Mouse (Mus musculus): Measurements from ENCODE around the gene Clcnkb. TPM values are rescaled to one million over a fixed set of nuclear protein-coding genes. Genes with fewer than 3 reads are reported as not detected.

Clcnkb gene
- total and polyA plus RNA-seq, 3 experiments: 0.08 to 0.51 (median 0.24) TPM

DNA sequence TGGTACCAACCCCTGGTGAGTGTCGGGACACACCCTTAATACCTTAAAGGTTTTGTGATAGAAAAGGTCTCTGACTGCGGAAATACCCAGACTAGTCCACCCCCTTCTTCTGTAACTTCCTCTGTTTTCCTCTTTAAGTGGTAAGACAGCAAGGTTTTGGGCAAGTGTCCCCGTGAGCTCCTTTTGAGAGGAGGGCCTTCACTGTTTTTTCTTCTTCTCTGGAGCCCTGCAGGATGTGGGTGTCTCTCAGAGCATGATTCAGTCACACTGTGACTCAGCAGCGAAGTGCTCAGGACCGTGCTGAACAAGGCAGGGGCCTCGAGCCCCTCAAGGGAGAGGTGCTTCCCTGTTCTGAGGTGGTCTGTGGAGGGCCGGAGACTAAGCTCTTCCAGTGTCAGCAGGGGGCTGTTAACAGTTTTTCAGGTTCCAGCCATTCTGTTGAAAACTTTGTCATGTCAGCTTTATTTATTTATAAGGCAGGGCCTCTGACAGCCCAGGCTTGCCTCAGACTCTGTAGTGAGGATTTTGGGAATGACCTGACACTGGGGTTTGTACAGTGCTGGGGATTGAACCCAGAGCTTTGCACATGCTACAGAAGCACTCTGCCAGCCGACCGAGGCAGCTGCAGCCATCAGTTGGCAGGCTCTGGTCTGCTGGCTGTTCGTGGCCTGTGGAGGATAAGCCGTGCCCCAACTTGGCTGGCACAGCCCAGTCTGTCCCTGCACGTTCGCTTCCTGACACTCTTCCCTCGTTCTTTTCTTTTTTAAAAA lies 39.0 kb upstream of the Clcnkb start:
- peak; percentile 48 for DNase-seq (ENCODE audit: extremely low read depth)

DNA sequence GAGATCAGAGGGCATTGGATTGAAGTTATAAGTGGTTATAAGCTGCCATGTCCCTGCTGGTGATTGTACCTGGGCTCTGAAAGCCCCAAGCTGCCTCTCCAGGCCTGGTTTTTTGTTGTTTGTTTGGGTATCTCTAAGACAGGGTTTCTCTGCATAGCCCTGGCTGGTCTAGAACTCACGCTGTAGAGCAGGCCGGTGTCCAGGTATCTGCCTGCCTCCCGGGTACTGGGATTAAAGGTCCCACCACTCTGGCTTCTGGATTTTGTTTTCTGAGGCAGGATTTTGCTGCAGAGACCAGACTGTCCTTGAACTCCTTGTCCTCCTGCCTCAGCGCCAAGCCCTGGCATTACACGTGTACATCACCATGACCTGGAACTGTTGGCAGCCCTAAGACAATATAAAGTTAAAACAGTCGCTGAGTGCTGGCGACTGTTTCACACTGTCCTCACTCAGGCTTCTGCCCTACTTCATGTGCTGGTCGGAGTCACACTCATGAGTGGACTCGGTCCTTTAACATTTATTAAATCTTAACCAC lies 36.2 kb upstream of the Clcnkb start:
- Histone ChIP-seq H3K4me3 (replicated peaks in 1 of 3; ENCODE audit: low read depth in 2 of 3, low read length in 2 of 3, poor library complexity in 1 of 3) (no peak overlapping the region), H3K27me3 (replicated peaks) (no peaks in the 10 kb centered on the region), H3K27ac (ENCODE audit: insufficient read depth, low read depth) (no peak overlapping the region), H3K9ac (ENCODE audit: insufficient read depth, low read depth) (no peak overlapping the region), H3K9me3 (replicated peaks; ENCODE audit: low read length) (no peaks in the 10 kb centered on the region), H3K36me3 (replicated peaks in 1 of 2; ENCODE audit: control insufficient read depth in 1 of 2, insufficient read depth in 1 of 2, low read length in 1 of 2) (peaks cover 37 to 79% of the 10 kb centered on the region in 2 experiments), H3K4me2 (ENCODE audit: insufficient read depth, low read depth, poor library complexity, severe bottlenecking) (no peak overlapping the region), H3K4me1 (ENCODE audit: control insufficient read depth in 1 of 2, insufficient read depth in 2 of 2) (peaks cover 4 to 50% of the 10 kb centered on the region in 2 experiments; a peak in 3 of 4 replicates), H3K79me2 (replicated peaks; ENCODE audit: control insufficient read depth, extremely low read depth, insufficient read depth, poor library complexity, severe bottlenecking) (peaks cover 11% of the 10 kb centered on the region)
- TF ChIP-seq HCFC1 (IDR thresholded peaks at IDR 0.05; ENCODE audit: low read depth, low read length) (no peak), E2F4 (IDR thresholded peaks at IDR 0.05; ENCODE audit: insufficient replicate concordance, low read depth, low read length) (no peak), MAFK (IDR thresholded peaks at IDR 0.05; ENCODE audit: insufficient replicate concordance, low read length) (no peak)
- dilution Hi-C loops (cut with MboI; ENCODE audit: extremely low pct_ligation_motif_present, extremely low pct_unique_long_range_greater_than_20kb, low sequenced_read_pairs) (no loop called here), in situ Hi-C loops (cut with MboI; ENCODE audit: low pct_ligation_motif_present, low pct_unique_long_range_greater_than_20kb, low sequenced_read_pairs) (no loop called here)
- no peak for DNase-seq (ENCODE audit: extremely low read depth)

More for the DNA sequence above, 39.0 kb upstream of the Clcnkb start:
- dilution Hi-C loops (cut with MboI; ENCODE audit: extremely low pct_ligation_motif_present, extremely low pct_unique_long_range_greater_than_20kb, low sequenced_read_pairs): no loop called here
- no peak overlapping the region for H3K4me3 ChIP-seq (replicated peaks in 1 of 3; ENCODE audit: low read depth in 2 of 3, low read length in 2 of 3, poor library complexity in 1 of 3)
- H3K27me3 ChIP-seq (replicated peaks): no peaks in the 10 kb centered on the region
- H3K4me1 ChIP-seq (ENCODE audit: control insufficient read depth in 1 of 2, insufficient read depth in 2 of 2): peaks cover 6 to 57% of the 10 kb centered on the region in 2 experiments; a peak in 3 of 4 replicates
- 0 out of 2 replicates have a peak, but pooled peaks have one; percentile 27 for TF ChIP-seq BHLHE40 (IDR thresholded peaks at IDR 0.05; ENCODE audit: low read depth, low read length)
- 0 out of 2 replicates have a peak, but pooled peaks have one; percentile 22 for TF ChIP-seq MAFK (IDR thresholded peaks at IDR 0.05; ENCODE audit: insufficient replicate concordance, low read length)
- no peak for TF ChIP-seq KAT2A (IDR thresholded peaks at IDR 0.05; ENCODE audit: insufficient replicate concordance, low read length)
- no peak overlapping the region for H3K4me2 ChIP-seq (ENCODE audit: insufficient read depth, low read depth, poor library complexity, severe bottlenecking)
- H3K9ac ChIP-seq (ENCODE audit: insufficient read depth, low read depth): no peak overlapping the region
- in situ Hi-C loops (cut with MboI; ENCODE audit: low pct_ligation_motif_present, low pct_unique_long_range_greater_than_20kb, low sequenced_read_pairs): no loop called here
- H3K27ac ChIP-seq (ENCODE audit: insufficient read depth, low read depth): peak overlapping the region; percentile 31; the same call in 1 of the 2 replicates
- no peaks in the 10 kb centered on the region for H3K9me3 ChIP-seq (replicated peaks; ENCODE audit: low read length)
- H3K79me2 ChIP-seq (replicated peaks; ENCODE audit: control insufficient read depth, extremely low read depth, insufficient read depth, poor library complexity, severe bottlenecking): peaks cover 11% of the 10 kb centered on the region
- peaks cover 22 to 76% of the 10 kb centered on the region in 2 experiments for H3K36me3 ChIP-seq (replicated peaks in 1 of 2; ENCODE audit: control insufficient read depth in 1 of 2, insufficient read depth in 1 of 2, low read length in 1 of 2)

DNA sequence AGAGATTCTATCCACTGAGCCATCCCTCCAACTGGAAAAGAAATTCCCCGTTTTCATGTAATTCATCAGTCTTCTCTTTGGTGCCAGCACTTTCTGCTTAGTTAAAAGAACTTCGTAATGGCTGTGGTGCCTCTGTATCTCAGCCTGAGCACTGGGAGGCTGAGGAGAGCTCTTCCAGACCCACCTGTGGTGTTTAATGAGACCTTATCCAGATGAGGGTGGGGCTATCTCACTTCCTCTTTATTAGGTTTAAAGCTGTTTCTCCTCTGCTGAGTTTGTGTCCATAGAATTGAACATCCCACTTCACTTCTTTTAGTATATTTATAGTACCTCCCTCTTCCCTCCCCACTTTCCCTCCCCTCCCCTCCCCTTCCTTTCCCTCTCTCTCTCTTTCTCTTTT lies 35.4 kb upstream of the Clcnkb start:
- H3K4me1 ChIP-seq (ENCODE audit: control insufficient read depth in 1 of 2, insufficient read depth in 2 of 2): peaks cover 5 to 56% of the 10 kb centered on the region in 2 experiments
- no peak overlapping the region for H3K9ac ChIP-seq (ENCODE audit: insufficient read depth, low read depth)
- peaks cover 38 to 82% of the 10 kb centered on the region in 2 experiments for H3K36me3 ChIP-seq (replicated peaks in 1 of 2; ENCODE audit: control insufficient read depth in 1 of 2, insufficient read depth in 1 of 2, low read length in 1 of 2)

More for the DNA sequence above, 35.4 kb upstream of the Clcnkb start:
- no peaks in the 10 kb centered on the region for H3K27me3 ChIP-seq (replicated peaks)
- peaks cover 18% of the 10 kb centered on the region for H3K79me2 ChIP-seq (replicated peaks; ENCODE audit: control insufficient read depth, extremely low read depth, insufficient read depth, poor library complexity, severe bottlenecking)
- no peak overlapping the region for H3K4me2 ChIP-seq (ENCODE audit: insufficient read depth, low read depth, poor library complexity, severe bottlenecking)
- H3K27ac ChIP-seq (ENCODE audit: insufficient read depth, low read depth): no peak overlapping the region
- dilution Hi-C loops (cut with MboI; ENCODE audit: extremely low pct_ligation_motif_present, extremely low pct_unique_long_range_greater_than_20kb, low sequenced_read_pairs): no loop called here
- in situ Hi-C loops (cut with MboI; ENCODE audit: low pct_ligation_motif_present, low pct_unique_long_range_greater_than_20kb, low sequenced_read_pairs): no loop called here
- no peaks in the 10 kb centered on the region for H3K9me3 ChIP-seq (replicated peaks; ENCODE audit: low read length)
- TF ChIP-seq EP300 (IDR thresholded peaks at IDR 0.05; ENCODE audit: low read length): no peak
- no peak for TF ChIP-seq E2F4 (IDR thresholded peaks at IDR 0.05; ENCODE audit: insufficient replicate concordance, low read depth, low read length)
- no peak for TF ChIP-seq TBP (conservative IDR thresholded peaks at IDR 0.05; ENCODE audit: low read depth, low read length)
- no peak for TF ChIP-seq ZKSCAN1 (IDR thresholded peaks at IDR 0.05; ENCODE audit: borderline replicate concordance, low read depth, low read length)
- TF ChIP-seq SMC3 (IDR thresholded peaks at IDR 0.05; ENCODE audit: low read depth, low read length): no peak
- no peak for TF ChIP-seq GABPA (IDR thresholded peaks at IDR 0.05; ENCODE audit: insufficient replicate concordance, low read depth, low read length)
- TF ChIP-seq PAX5 (IDR thresholded peaks at IDR 0.05; ENCODE audit: low read length): no peak
- no peak for TF ChIP-seq SIN3A (IDR thresholded peaks at IDR 0.05; ENCODE audit: low read length)
- no peak for TF ChIP-seq POLR2A (IDR thresholded peaks at IDR 0.05; ENCODE audit: low read depth, low read length)
- TF ChIP-seq ELF1 (IDR thresholded peaks at IDR 0.05; ENCODE audit: low read depth, low read length): no peak
- TF ChIP-seq MAX (IDR thresholded peaks at IDR 0.05; ENCODE audit: low read length): no peak
- TF ChIP-seq MYC (IDR thresholded peaks at IDR 0.05; ENCODE audit: low read depth, low read length): no peak
- TF ChIP-seq MEF2A (IDR thresholded peaks at IDR 0.05; ENCODE audit: borderline replicate concordance, low read depth, low read length): no peak
- no peak for DNase-seq (ENCODE audit: extremely low read depth)
- H3K4me3 ChIP-seq (replicated peaks in 1 of 3; ENCODE audit: low read depth in 2 of 3, low read length in 2 of 3, poor library complexity in 1 of 3): no peak overlapping the region

All from CH12.LX (cell line).